Mouse (Mus musculus) bone marrow macrophage, adult 2 months (primary cell): ENCODE results near the gene Slc17a5.

Source experiments
- CTCF ChIP-seq: IDR thresholded peaks from 2 replicates; pipeline ENCODE4 v1.5.1; 2012; ENCODE audit warnings: low read depth, mild to moderate bottlenecking, low read length, moderate library complexity
- POLR2A ChIP-seq: IDR thresholded peaks from 2 replicates; pipeline ENCODE4 v1.6.1; 2012; ENCODE audit warnings: mild to moderate bottlenecking, low read depth, low read length, borderline replicate concordance

GRCm38 (mm10) chr9:78492254-78492653 lies 95.6 kb downstream of the Slc17a5 start:
- TF ChIP-seq CTCF (no peak), POLR2A (no peak)
